Mouse (Mus musculus): ENCODE results near the gene Shf. TPM values are rescaled to one million over a fixed set of nuclear protein-coding genes. Genes with fewer than 3 reads are reported as not detected.

Gene Shf
- polyA plus RNA-seq, 1 experiment from 2014 or later = 1.7 TPM

DNA sequence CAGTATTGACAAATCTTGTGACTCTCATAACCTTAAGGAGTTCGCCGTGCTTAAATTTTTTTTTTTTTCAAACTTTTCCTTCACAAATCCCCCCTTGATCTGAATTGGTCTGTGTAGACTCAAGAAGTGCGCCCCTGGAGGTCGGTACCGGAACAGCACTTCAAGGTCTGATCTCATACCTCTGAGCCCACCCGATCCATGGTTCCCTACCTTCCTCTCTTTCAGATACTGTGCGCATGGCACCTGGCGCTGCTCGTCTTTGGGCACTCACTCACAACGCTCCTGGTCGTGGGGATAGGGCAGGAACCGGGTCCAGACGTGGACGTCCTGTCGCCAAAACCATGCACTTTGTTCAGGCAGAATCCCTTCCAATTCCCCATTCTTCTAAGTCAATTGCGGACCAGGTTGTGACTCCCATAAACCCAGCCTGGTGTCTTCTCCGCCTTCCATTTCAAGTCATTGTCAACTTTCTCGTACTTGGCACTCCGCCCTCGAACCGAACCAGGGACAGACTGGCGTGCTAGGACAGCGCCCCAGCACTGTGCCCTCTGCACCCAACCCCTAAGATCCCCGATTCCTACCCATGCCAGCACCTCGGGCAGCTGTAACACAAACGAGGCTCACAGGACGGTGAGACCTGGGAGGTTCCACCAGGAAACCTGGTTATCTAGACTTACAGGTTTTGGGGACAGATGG, 56.1 kb downstream of the Shf start:
- H3K27ac ChIP-seq (replicated peaks) = peak overlapping the region; percentile 70
- TF ChIP-seq EP300 (optimal IDR thresholded peaks at IDR 0.05) (no peak), CTCF (IDR thresholded peaks at IDR 0.05; ENCODE audit: low read depth) (peak; percentile 75)
- no peaks in the 10 kb centered on the region; the same call in 1 of the 2 replicates for H3K4me1 ChIP-seq (replicated peaks; ENCODE audit: control insufficient read depth, insufficient read depth)
- DNase-seq (ENCODE audit: low spot score) (peak; percentile 71), ATAC-seq (ENCODE audit: low FRiP score, low TSS enrichment) (peak; percentile 51; the same call in 1 of the 2 replicates)
- no peaks in the 10 kb centered on the region for H3K36me3 ChIP-seq (ENCODE audit: control insufficient read depth, insufficient read depth, low read length)
- H3K9ac ChIP-seq (ENCODE audit: low read length) = no peak overlapping the region
- peak overlapping the region; percentile 36 for H3K4me3 ChIP-seq (ENCODE audit: low read depth, low read length)
- H3K27me3 ChIP-seq (ENCODE audit: control insufficient read depth, insufficient read depth, low read length) = no peaks in the 10 kb centered on the region
- WGBS = 2% methylated on average over 27 of the region's 27 CpGs
- no peaks in the 10 kb centered on the region for H3K9me3 ChIP-seq (ENCODE audit: control insufficient read depth, low read length)
- peak overlapping the region; percentile 56 for H3K4me2 ChIP-seq (replicated peaks; ENCODE audit: low read depth)

DNA sequence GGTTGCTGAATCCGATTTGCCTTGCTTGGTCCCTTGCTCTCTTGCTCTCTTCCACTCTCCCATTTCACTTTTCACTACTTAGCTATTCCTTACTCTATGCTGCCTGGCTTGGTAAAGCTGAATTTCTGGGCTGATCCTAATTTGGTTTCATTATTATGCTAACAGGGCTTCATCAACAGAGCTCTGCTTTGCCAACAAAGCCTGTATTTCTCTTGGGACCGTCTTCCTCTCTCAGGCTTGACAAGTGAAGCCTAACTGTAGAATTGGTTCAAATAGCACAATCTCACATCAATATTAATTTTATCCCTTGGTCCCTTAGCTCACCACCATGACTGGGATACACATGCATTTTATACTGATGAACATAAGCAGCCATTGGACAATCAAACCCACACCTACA, 57.4 kb downstream of the Shf start:
- 68% methylated on average over 2 of the region's 2 CpGs for WGBS
- Histone ChIP-seq H3K4me1 (replicated peaks; ENCODE audit: control insufficient read depth, insufficient read depth) (no peaks in the 10 kb centered on the region; the same call in 1 of the 2 replicates), H3K9ac (ENCODE audit: low read length) (no peak overlapping the region), H3K27ac (replicated peaks) (no peak overlapping the region), H3K9me3 (ENCODE audit: control insufficient read depth, low read length) (no peaks in the 10 kb centered on the region), H3K36me3 (ENCODE audit: control insufficient read depth, insufficient read depth, low read length) (no peaks in the 10 kb centered on the region), H3K4me2 (replicated peaks; ENCODE audit: low read depth) (no peak overlapping the region), H3K27me3 (ENCODE audit: control insufficient read depth, insufficient read depth, low read length) (no peaks in the 10 kb centered on the region), H3K4me3 (ENCODE audit: low read depth, low read length) (no peak overlapping the region)
- no peak for TF ChIP-seq CTCF (IDR thresholded peaks at IDR 0.05; ENCODE audit: low read depth)
- no peak for TF ChIP-seq EP300 (optimal IDR thresholded peaks at IDR 0.05)
- no peak for DNase-seq (ENCODE audit: low spot score)
- no peak for ATAC-seq (ENCODE audit: low FRiP score, low TSS enrichment)

DNA sequence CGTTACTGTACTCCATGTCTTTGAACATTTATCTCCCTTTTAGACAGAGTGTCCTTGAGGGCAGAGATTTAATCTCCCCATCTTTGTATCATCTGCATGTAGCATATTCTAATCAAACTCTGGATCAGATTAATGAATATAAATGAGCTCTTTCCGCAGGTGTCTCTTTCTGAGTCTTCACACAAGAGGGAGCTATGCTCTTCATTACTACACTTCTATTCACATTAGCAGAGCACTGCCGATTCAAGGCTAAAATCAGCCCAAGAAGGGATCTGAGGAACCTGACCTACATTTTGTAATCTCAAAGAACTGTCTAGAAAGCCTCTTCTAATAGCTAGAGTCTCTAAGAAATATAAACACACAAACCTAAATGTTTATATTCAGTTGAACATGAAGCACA, 59.3 kb downstream of the Shf start:
- Histone ChIP-seq H3K9ac (ENCODE audit: low read length) (no peak overlapping the region), H3K9me3 (ENCODE audit: control insufficient read depth, low read length) (no peaks in the 10 kb centered on the region), H3K4me2 (replicated peaks; ENCODE audit: low read depth) (no peak overlapping the region), H3K27ac (replicated peaks) (no peak overlapping the region), H3K27me3 (ENCODE audit: control insufficient read depth, insufficient read depth, low read length) (no peaks in the 10 kb centered on the region), H3K4me1 (replicated peaks; ENCODE audit: control insufficient read depth, insufficient read depth) (no peaks in the 10 kb centered on the region; the same call in 1 of the 2 replicates), H3K36me3 (ENCODE audit: control insufficient read depth, insufficient read depth, low read length) (no peaks in the 10 kb centered on the region), H3K4me3 (ENCODE audit: low read depth, low read length) (no peak overlapping the region)
- WGBS = 27% methylated on average over 3 of the region's 3 CpGs
- no peak for ATAC-seq (ENCODE audit: low FRiP score, low TSS enrichment)
- DNase-seq (ENCODE audit: low spot score) = no peak
- TF ChIP-seq CTCF (IDR thresholded peaks at IDR 0.05; ENCODE audit: low read depth) = peak; percentile 57
- no peak for TF ChIP-seq EP300 (optimal IDR thresholded peaks at IDR 0.05)

DNA sequence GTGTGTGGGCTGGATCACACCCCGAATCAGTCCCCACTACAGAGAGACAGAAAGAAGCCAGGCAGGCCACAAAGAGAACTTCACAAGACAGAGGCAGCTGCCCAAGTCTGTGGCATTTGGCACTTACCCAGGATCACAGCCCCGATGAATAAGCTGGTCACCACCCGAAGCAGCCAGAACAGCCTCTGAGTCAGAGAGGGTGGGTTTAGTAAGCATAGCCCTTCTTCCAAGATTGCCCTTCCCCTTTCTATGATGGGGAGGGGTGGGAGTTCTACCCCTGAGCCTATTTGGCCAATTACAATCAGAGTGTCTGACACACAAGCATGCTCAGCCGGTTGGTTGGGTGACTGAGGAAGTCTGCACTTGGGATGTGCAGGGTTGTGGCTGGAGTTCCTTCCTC, 62.8 kb downstream of the Shf start:
- no peaks in the 10 kb centered on the region for H3K36me3 ChIP-seq (ENCODE audit: control insufficient read depth, insufficient read depth, low read length)
- H3K4me3 ChIP-seq (ENCODE audit: low read depth, low read length) = no peak overlapping the region
- peak; percentile 25; the same call in 1 of the 2 replicates for ATAC-seq (ENCODE audit: low FRiP score, low TSS enrichment)
- H3K27ac ChIP-seq (replicated peaks) = 0 out of 2 replicates have a peak overlapping the region, but pooled peaks have one; percentile 30
- 21% methylated on average over 4 of the region's 4 CpGs for WGBS
- H3K4me1 ChIP-seq (replicated peaks; ENCODE audit: control insufficient read depth, insufficient read depth) = no peaks in the 10 kb centered on the region; the same call in 1 of the 2 replicates
- no peak overlapping the region for H3K4me2 ChIP-seq (replicated peaks; ENCODE audit: low read depth)
- H3K27me3 ChIP-seq (ENCODE audit: control insufficient read depth, insufficient read depth, low read length) = peaks cover 5% of the 10 kb centered on the region; the same call in 1 of the 2 replicates
- DNase-seq (ENCODE audit: low spot score) = no peak
- no peak for TF ChIP-seq CTCF (IDR thresholded peaks at IDR 0.05; ENCODE audit: low read depth)
- TF ChIP-seq EP300 (optimal IDR thresholded peaks at IDR 0.05) = no peak
- no peaks in the 10 kb centered on the region for H3K9me3 ChIP-seq (ENCODE audit: control insufficient read depth, low read length)
- no peak overlapping the region for H3K9ac ChIP-seq (ENCODE audit: low read length)

DNA sequence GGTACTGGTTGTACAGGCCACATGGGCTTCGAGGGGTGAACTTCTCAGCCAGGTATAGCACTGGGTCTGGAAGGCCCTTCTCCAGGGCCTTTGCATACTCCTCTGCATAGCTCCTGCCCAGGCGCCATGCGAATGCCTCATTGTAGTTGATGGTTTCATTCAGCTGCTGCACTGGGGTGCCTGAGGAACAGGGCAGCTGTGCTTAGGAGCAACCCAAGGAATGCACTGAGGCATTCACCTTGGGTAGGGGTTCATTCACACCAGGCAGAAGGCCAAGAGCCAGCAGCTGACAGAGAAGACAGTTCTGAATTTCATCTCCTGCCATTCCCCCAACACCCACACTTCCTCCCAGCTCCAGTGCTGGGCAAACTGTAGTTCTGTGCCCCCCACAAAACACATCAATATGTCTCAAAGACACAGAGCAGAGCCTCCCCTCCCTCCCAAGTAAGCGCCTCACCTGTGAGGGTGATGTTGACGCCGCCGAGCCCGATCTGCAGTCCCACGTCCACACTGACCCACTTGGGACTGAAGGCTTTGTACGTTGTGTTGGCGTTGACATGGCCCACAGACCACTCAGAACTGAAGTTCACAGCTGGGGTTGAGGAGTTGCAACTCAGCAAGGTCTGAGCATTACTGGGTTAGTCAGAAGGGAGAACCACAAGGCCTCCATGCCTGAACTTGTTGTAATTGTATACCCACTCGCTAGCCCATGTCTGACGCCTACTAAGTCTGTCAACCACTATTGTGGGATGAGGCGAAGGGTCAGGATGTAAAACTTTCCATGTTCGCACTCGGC, 63.7 kb downstream of the Shf start:
- WGBS = 78% methylated on average over 16 of the region's 16 CpGs
- Histone ChIP-seq H3K4me3 (ENCODE audit: low read depth, low read length) (no peak overlapping the region), H3K36me3 (ENCODE audit: control insufficient read depth, insufficient read depth, low read length) (no peaks in the 10 kb centered on the region), H3K4me2 (replicated peaks; ENCODE audit: low read depth) (no peak overlapping the region), H3K27ac (replicated peaks) (no peak overlapping the region), H3K9me3 (ENCODE audit: control insufficient read depth, low read length) (no peaks in the 10 kb centered on the region), H3K9ac (ENCODE audit: low read length) (no peak overlapping the region), H3K27me3 (ENCODE audit: control insufficient read depth, insufficient read depth, low read length) (peaks cover 12% of the 10 kb centered on the region; the same call in 1 of the 2 replicates), H3K4me1 (replicated peaks; ENCODE audit: control insufficient read depth, insufficient read depth) (no peaks in the 10 kb centered on the region; the same call in 1 of the 2 replicates)
- ATAC-seq (ENCODE audit: low FRiP score, low TSS enrichment) = no peak
- TF ChIP-seq EP300 (optimal IDR thresholded peaks at IDR 0.05) (no peak), CTCF (IDR thresholded peaks at IDR 0.05; ENCODE audit: low read depth) (no peak)
- DNase-seq (ENCODE audit: low spot score) = no peak

Measured in stomach, postnatal 0 days (tissue).